Mouse (Mus musculus) neutrophil, adult 83 days (primary cell): Measurements from ENCODE around the gene Trpm3. TPM values are rescaled to one million over a fixed set of nuclear protein-coding genes. Genes with fewer than 3 reads are reported as not detected.

ENCODE experiments used
- total RNA-seq, 2 experiments: library from RNA; stranded (reverse); gene quantifications; one replicate each; pipeline ENCODE4 v1.2.4; 2023

The Trpm3 gene
- not detected for total RNA-seq

DNA sequence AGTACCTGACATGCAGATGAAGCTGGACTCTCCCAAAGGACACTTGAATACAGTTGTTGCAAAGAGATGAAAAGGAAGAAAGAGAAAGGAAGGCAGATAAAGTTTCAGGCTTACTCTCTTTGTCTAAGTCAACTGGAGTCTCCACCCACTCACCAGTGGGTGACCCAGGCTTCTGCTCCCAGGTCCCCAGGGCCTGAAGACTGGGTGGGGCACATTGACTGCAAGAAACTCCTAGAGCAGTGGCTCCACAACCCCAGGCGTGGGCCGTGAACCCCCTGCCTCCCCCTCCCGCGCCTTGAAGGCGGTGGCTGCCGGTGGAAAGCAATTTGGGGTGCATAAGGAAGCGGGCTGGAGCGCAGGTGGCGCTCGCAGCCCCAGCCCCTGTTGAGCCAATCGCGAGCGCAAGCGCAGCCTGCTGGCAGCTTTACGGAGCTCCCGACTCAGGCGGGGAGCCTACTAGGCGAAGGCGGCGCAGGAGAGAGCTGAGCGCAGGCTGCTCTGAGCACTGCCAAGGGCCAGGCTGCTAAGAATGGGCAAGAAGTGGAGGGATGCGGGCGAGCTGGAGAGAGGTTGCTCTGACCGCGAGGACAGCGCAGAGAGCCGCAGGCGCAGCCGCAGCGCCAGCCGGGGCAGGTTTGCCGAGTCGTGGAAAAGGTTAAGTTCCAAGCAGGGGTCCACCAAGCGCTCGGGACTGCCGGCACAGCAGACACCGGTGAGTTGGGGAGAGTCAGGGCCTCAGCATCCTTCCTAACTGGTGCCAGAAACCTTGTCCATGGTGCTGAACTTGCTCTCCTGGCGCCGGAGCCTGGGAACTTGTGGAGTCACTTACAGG lies at the start of gene Trpm3:
Gene Trpm3, plus strand, starts transcription at position 457 of the 832 bp plus-strand sequence.

